Mouse (Mus musculus) myocyte (in vitro differentiated cells): ENCODE results near the gene Plekhh3. TPM values are rescaled to one million over a fixed set of nuclear protein-coding genes. Genes with fewer than 3 reads are reported as not detected.

Source experiments
- H3K27me3 ChIP-seq: one replicate; pipeline ENCODE4 v1.6.1; 2011; ENCODE audit not compliant: control insufficient read depth, insufficient read depth, insufficient read length
- H3K36me3 ChIP-seq: one replicate; pipeline ENCODE4 v1.6.1; 2011; ENCODE audit not compliant: control insufficient read depth, insufficient read depth
- H3K4me2 ChIP-seq: one replicate; pipeline ENCODE4 v1.6.1; 2011; ENCODE audit warnings: low read depth, control low read depth
- H3K4me3 ChIP-seq: one replicate; pipeline ENCODE4 v1.5.1; 2011; ENCODE audit warnings: mild to moderate bottlenecking, control low read depth, moderate library complexity
- H3K79me2 ChIP-seq: one replicate; pipeline ENCODE4 v1.6.1; 2011; ENCODE audit not compliant: control insufficient read depth, insufficient read depth
- H3ac ChIP-seq: one replicate; pipeline ENCODE4 v1.6.1; 2011; ENCODE audit not compliant: control insufficient read depth, insufficient read length
- CEBPB ChIP-seq: IDR thresholded peaks from 2 replicates; pipeline ENCODE4 v1.6.1; 2011; ENCODE audit warnings: mild to moderate bottlenecking, moderate library complexity; ENCODE audit not compliant: poor library complexity, insufficient read depth, severe bottlenecking
- E2F4 ChIP-seq: IDR thresholded peaks from one replicate; pipeline ENCODE4 v1.6.1; 2011; ENCODE audit warnings: mild to moderate bottlenecking, control low read depth, moderate library complexity; ENCODE audit not compliant: insufficient read depth
- MAX ChIP-seq: IDR thresholded peaks from one replicate; pipeline ENCODE4 v1.6.1; 2011; ENCODE audit warnings: low read depth, mild to moderate bottlenecking, control low read depth
- MYOD1 ChIP-seq, 3 experiments: IDR thresholded peaks; one replicate each; pipeline ENCODE4 v1.6.1; 2011; ENCODE audit warnings: control low read depth in 2 of 3, low read depth in 2 of 3, mild to moderate bottlenecking in 2 of 3, moderate library complexity in 1 of 3; ENCODE audit not compliant: insufficient read length in 2 of 3, control insufficient read depth in 1 of 3
- MYOG ChIP-seq, 3 experiments: IDR thresholded peaks; one replicate each; pipeline ENCODE4 v1.6.1; 2011; ENCODE audit warnings: control low read depth in 2 of 3, low read depth in 2 of 3, mild to moderate bottlenecking in 2 of 3; ENCODE audit not compliant: insufficient read length in 2 of 3, control insufficient read depth in 1 of 3, insufficient read depth in 1 of 3
- POLR2A ChIP-seq: IDR thresholded peaks from one replicate; pipeline ENCODE4 v1.6.1; 2011; ENCODE audit warnings: low read depth, mild to moderate bottlenecking, control low read depth, moderate library complexity; ENCODE audit not compliant: insufficient read length
- POLR2AphosphoS2 ChIP-seq: IDR thresholded peaks from one replicate; pipeline ENCODE4 v1.6.1; 2011; ENCODE audit warnings: low read depth, control low read depth; ENCODE audit not compliant: insufficient read length
- REST ChIP-seq: IDR thresholded peaks from one replicate; pipeline ENCODE4 v1.6.1; 2011; ENCODE audit warnings: mild to moderate bottlenecking, control low read depth, moderate library complexity; ENCODE audit not compliant: insufficient read depth, insufficient read length
- SRF ChIP-seq: IDR thresholded peaks from one replicate; pipeline ENCODE4 v1.6.1; 2011; ENCODE audit warnings: low read depth; ENCODE audit not compliant: control insufficient read depth, insufficient read length
- TCF12 ChIP-seq: IDR thresholded peaks from one replicate; pipeline ENCODE4 v1.6.1; 2011; ENCODE audit warnings: mild to moderate bottlenecking, control low read depth; ENCODE audit not compliant: poor library complexity, insufficient read depth, severe bottlenecking
- TCF3 ChIP-seq: IDR thresholded peaks from one replicate; pipeline ENCODE4 v1.6.1; 2011; ENCODE audit warnings: low read depth, control low read depth; ENCODE audit not compliant: insufficient read length
- USF1 ChIP-seq: IDR thresholded peaks from one replicate; pipeline ENCODE4 v1.6.1; 2011; ENCODE audit warnings: low read depth, mild to moderate bottlenecking, control low read depth, moderate library complexity
- polyA plus RNA-seq: library from polyadenylated mRNA; unstranded; fragments of >200 nt; fragmentation: generic; extraction: Trizol; gene quantifications from one replicate; pipeline ENCODE4 v1.2.1, GENCODE M21; 2012; ENCODE audit warnings: missing spikeins

Gene Plekhh3
- polyA plus RNA-seq, 1 experiment, result 53.6 TPM

DNA sequence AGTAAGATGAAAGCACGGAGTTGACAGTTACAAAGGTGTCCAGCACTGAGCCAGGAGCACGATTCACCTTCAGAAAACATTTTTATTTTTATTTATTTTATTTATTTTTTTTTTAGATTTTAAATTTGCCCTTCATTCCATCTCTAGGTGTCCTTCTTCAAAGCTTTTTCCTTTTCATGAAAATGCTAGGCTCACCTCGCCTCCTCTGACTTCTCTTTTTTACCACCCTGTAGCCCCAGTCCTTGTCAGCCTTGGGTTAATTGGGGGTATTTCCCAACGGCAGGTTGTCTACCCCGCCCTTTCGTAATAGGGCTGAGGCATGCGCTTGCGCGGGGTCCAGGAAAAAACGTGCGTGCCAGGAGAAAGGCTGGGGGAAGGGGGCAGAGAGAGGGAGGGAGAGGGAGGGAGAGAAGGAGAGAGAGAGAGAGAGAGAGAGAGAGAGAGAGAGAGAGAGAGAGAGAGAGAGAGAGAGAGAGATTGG is 4.5 kb upstream of the Plekhh3 start:
- Histone ChIP-seq H3K4me3 (no peak overlapping the region), H3K27me3 (no peaks in the 10 kb centered on the region), H3ac (no peak overlapping the region), H3K36me3 (no peaks in the 10 kb centered on the region), H3K79me2 (peaks cover 2% of the 10 kb centered on the region), H3K4me2 (peak overlapping the region; percentile 87)
- TF ChIP-seq USF1 (no peak), E2F4 (no peak), POLR2A (no peak), SRF (no peak), TCF3 (no peak), TCF12 (no peak), CEBPB (no peak), MAX (no peak), REST (no peak), MYOG (IDR thresholded peaks at IDR 0.05; ENCODE audit: control insufficient read depth in 1 of 3, insufficient read depth in 1 of 3, insufficient read length in 2 of 3, low read depth in 2 of 3) (no peak), POLR2AphosphoS2 (no peak), MYOD1 (IDR thresholded peaks at IDR 0.05; ENCODE audit: control insufficient read depth in 1 of 3, insufficient read length in 2 of 3, low read depth in 2 of 3) (no peak)

- H3K4me2 ChIP-seq, result peak within 1 kb of the TSS; percentile 87
- H3K79me2 ChIP-seq, result peaks cover 7% of the 10 kb centered on the region
- no peak for TF ChIP-seq MAX
- no peak for TF ChIP-seq TCF3
- no peak for TF ChIP-seq POLR2A
- no peak for TF ChIP-seq USF1
- no peak for TF ChIP-seq POLR2AphosphoS2
- no peak for TF ChIP-seq TCF12
- no peak for TF ChIP-seq MYOG (IDR thresholded peaks at IDR 0.05; ENCODE audit: control insufficient read depth in 1 of 3, insufficient read depth in 1 of 3, insufficient read length in 2 of 3, low read depth in 2 of 3)
- TF ChIP-seq MYOD1 (IDR thresholded peaks at IDR 0.05; ENCODE audit: control insufficient read depth in 1 of 3, insufficient read length in 2 of 3, low read depth in 2 of 3), result no peak
- TF ChIP-seq CEBPB, result no peak
- no peak for TF ChIP-seq SRF
- no peak for TF ChIP-seq E2F4
- TF ChIP-seq REST, result no peak
- no peak within 1 kb of the TSS for H3ac ChIP-seq
- peak within 1 kb of the TSS; percentile 99 for H3K4me3 ChIP-seq
- H3K36me3 ChIP-seq, result no peaks in the 10 kb centered on the region
- no peaks in the 10 kb centered on the region for H3K27me3 ChIP-seq
These were observed 3.9 kb upstream of the Plekhh3 start, which contains the start of gene Ccr10 for GRCm38 (mm10) chr11:101174851-101175628. Ccr10 (minus strand) TSS chr11:101175443.

GRCm38 (mm10) chr11:101174389-101174745 is 3.2 kb upstream of the Plekhh3 start:
- no peak overlapping the region for H3ac ChIP-seq
- H3K27me3 ChIP-seq, result no peaks in the 10 kb centered on the region
- TF ChIP-seq TCF3 (no peak), MYOD1 (IDR thresholded peaks at IDR 0.05; ENCODE audit: control insufficient read depth in 1 of 3, insufficient read length in 2 of 3, low read depth in 2 of 3) (no peak), MAX (no peak)

DNA sequence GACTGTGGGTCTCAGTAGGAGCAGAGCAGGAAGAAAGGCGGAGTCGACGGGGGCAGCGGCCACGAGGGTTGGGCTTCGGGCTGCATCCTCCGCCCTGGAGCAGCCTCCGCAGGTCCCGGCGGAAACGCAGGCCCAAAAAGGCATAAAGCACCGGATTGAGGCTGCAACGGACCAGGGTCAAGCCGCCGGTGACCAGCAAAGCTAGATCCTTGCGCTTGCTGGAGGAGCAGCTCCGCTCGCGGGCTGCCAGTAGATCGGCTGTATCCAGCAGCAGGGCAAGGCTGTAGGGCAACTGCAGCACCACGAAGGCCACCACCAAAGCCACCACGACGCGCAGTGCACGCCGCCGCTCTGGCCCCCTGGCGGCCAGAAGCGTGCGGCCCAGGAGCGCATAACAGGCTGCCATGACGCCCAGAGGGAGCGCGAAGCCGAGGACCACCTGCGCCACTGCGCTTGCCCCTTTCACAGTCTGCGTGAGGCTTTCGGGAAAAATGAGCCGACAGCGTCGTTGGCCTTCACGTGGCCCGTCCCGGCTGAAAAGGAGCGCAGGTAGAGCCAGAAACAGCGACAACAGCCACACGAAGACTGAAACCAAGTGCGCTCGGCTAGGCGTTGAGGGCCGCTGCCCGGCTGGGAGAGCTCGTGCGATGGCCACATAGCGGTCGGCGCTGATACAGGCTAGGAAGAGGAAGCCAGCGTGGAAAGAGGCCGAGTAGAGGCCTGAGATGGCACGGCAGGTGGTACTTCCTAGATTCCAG is 2.7 kb upstream of the Plekhh3 start:
- H3K79me2 ChIP-seq, result peaks cover 19% of the 10 kb centered on the region
- no peaks in the 10 kb centered on the region for H3K36me3 ChIP-seq
- peak overlapping the region; percentile 0 for H3ac ChIP-seq
- H3K27me3 ChIP-seq, result no peaks in the 10 kb centered on the region
- H3K4me3 ChIP-seq, result peak overlapping the region; percentile 99
- TF ChIP-seq USF1 (no peak), MAX (peak; percentile 26), CEBPB (no peak), POLR2AphosphoS2 (peak; percentile 51), POLR2A (peak; percentile 43), REST (no peak), SRF (peak; percentile 99), TCF3 (no peak), TCF12 (no peak), MYOG (IDR thresholded peaks at IDR 0.05; ENCODE audit: control insufficient read depth in 1 of 3, insufficient read depth in 1 of 3, insufficient read length in 2 of 3, low read depth in 2 of 3) (peak in 2 of 3 experiments; percentile 13 to 64), MYOD1 (IDR thresholded peaks at IDR 0.05; ENCODE audit: control insufficient read depth in 1 of 3, insufficient read length in 2 of 3, low read depth in 2 of 3) (peak in 2 of 3 experiments; percentile 22 to 57), E2F4 (no peak)
- H3K4me2 ChIP-seq, result peak overlapping the region; percentile 87

More at GRCm38 (mm10) chr11:101174389-101174745, 3.2 kb upstream of the Plekhh3 start:
- no peaks in the 10 kb centered on the region for H3K36me3 ChIP-seq
- peak overlapping the region; percentile 87 for H3K4me2 ChIP-seq
- H3K79me2 ChIP-seq, result peaks cover 14% of the 10 kb centered on the region
- peak overlapping the region; percentile 99 for H3K4me3 ChIP-seq
